Mouse (Mus musculus) forebrain, embryonic 11.5 days (tissue): ENCODE results near the gene Atg4d. TPM values are rescaled to one million over a fixed set of nuclear protein-coding genes. Genes with fewer than 3 reads are reported as not detected.

Experiments
- ATAC-seq: fragments of 200-750 bp; cut with Nextera tagmentation; replicated peaks from 2 replicates; pipeline ENCODE4 v1.8.0; 2017; ENCODE audit warnings: moderate TSS enrichment; ENCODE audit not compliant: low FRiP score
- DNase-seq: peaks from one replicate; pipeline ENCODE4 v3.0.0-alpha.2; 2017; ENCODE audit warnings: low spot score
- H3K27ac ChIP-seq: fragments of 300-500 bp; sonication (generic); 2 replicates; pipeline ENCODE4 v1.5.1; 2014; ENCODE audit warnings: low read depth, low read length
- H3K27me3 ChIP-seq: fragments of 300-500 bp; sonication (generic); 2 replicates; pipeline ENCODE4 v1.6.1; 2014; ENCODE audit warnings: mild to moderate bottlenecking, low read length, mixed read lengths; ENCODE audit not compliant: control insufficient read depth, insufficient read depth
- H3K36me3 ChIP-seq: fragments of 300-500 bp; sonication (generic); 2 replicates; pipeline ENCODE4 v1.6.1; 2014; ENCODE audit warnings: mild to moderate bottlenecking, low read length, moderate library complexity, mixed read lengths; ENCODE audit not compliant: control insufficient read depth, insufficient read depth
- H3K4me1 ChIP-seq: fragments of 300-500 bp; sonication (generic); replicated peaks from 2 replicates; pipeline ENCODE4 v1.6.1; 2014; ENCODE audit warnings: low read length, mixed read lengths; ENCODE audit not compliant: control insufficient read depth, insufficient read depth
- H3K4me2 ChIP-seq: fragments of 300-500 bp; sonication (generic); 2 replicates; pipeline ENCODE4 v1.6.1; 2014; ENCODE audit warnings: low read depth, mild to moderate bottlenecking, low read length, moderate library complexity, mixed read lengths; ENCODE audit not compliant: severe bottlenecking
- H3K4me3 ChIP-seq: fragments of 300-500 bp; sonication (generic); 2 replicates; pipeline ENCODE4 v1.5.1; 2014; ENCODE audit warnings: low read depth, low read length
- H3K9ac ChIP-seq: fragments of 300-500 bp; sonication (generic); 2 replicates; pipeline ENCODE4 v1.6.1; 2014; ENCODE audit warnings: low read length
- H3K9me3 ChIP-seq: fragments of 300-500 bp; sonication (generic); 2 replicates; pipeline ENCODE4 v1.6.1; 2016; ENCODE audit warnings: low read length, mixed read lengths; ENCODE audit not compliant: control insufficient read depth
- WGBS: fragments of 180-500 bp; shearing (Covaris S2); extraction: QIAGEN DNeasy Blood & Tissue Kit; methylation state at CpG from one replicate; pipeline ENCODE4 v1.1.7; 2014; 5-methylcytosine and 5-hydroxymethylcytosine counted together
- polyA plus RNA-seq: library from polyadenylated mRNA; unstranded; fragments of >200 nt; fragmentation: Nextera tagmentation; extraction: Ambion mirVana; gene quantifications from 2 replicates; pipeline ENCODE4 v1.2.1, GENCODE M21; 2014

Gene Atg4d
- polyA plus RNA-seq, 1 experiment from 2014 or later = 55.7 TPM

- DNase-seq = no peak
- no peaks in the 10 kb centered on the region for H3K4me1 ChIP-seq
- 92% methylated on average over 9 of the region's 9 CpGs for WGBS
- H3K9ac ChIP-seq = no peak overlapping the region
- ATAC-seq = no peak
- no peaks in the 10 kb centered on the region for H3K27me3 ChIP-seq
- no peak overlapping the region for H3K4me2 ChIP-seq
- no peaks in the 10 kb centered on the region for H3K9me3 ChIP-seq
- H3K36me3 ChIP-seq = peaks cover 49% of the 10 kb centered on the region
- no peak overlapping the region for H3K4me3 ChIP-seq
- H3K27ac ChIP-seq = no peak overlapping the region
Observed at GRCm38 (mm10) chr9:21272391-21272790, 7.3 kb downstream of the Atg4d start.

GRCm38 (mm10) chr9:21273094-21273493 lies 8.0 kb downstream of the Atg4d start:
- peaks cover 49% of the 10 kb centered on the region for H3K36me3 ChIP-seq
- H3K9ac ChIP-seq = no peak overlapping the region
- DNase-seq (no peak), ATAC-seq (no peak)
- H3K4me2 ChIP-seq = no peak overlapping the region
- no peak overlapping the region for H3K4me3 ChIP-seq
- H3K27me3 ChIP-seq = no peaks in the 10 kb centered on the region
- no peaks in the 10 kb centered on the region for H3K9me3 ChIP-seq
- 87% methylated on average over 8 of the region's 8 CpGs for WGBS
- no peak overlapping the region for H3K27ac ChIP-seq
- no peaks in the 10 kb centered on the region for H3K4me1 ChIP-seq

- no peak overlapping the region for H3K4me2 ChIP-seq
- 85% methylated on average over 7 of the region's 7 CpGs for WGBS
- H3K36me3 ChIP-seq = peaks cover 48% of the 10 kb centered on the region
- H3K4me3 ChIP-seq = no peak overlapping the region
- no peak for ATAC-seq
- H3K27ac ChIP-seq = no peak overlapping the region
- H3K4me1 ChIP-seq = no peaks in the 10 kb centered on the region
- no peaks in the 10 kb centered on the region for H3K9me3 ChIP-seq
- no peaks in the 10 kb centered on the region for H3K27me3 ChIP-seq
- no peak overlapping the region for H3K9ac ChIP-seq
- DNase-seq = no peak
Observed at GRCm38 (mm10) chr9:21273520-21274228, 8.6 kb downstream of the Atg4d start.

GRCm38 (mm10) chr9:21274336-21274735 lies 9.2 kb downstream of the Atg4d start:
- 97% methylated on average over 3 of the region's 3 CpGs for WGBS
- Histone ChIP-seq H3K9me3 (no peaks in the 10 kb centered on the region), H3K27me3 (no peaks in the 10 kb centered on the region), H3K4me1 (no peaks in the 10 kb centered on the region), H3K4me3 (no peak overlapping the region), H3K36me3 (peaks cover 47% of the 10 kb centered on the region), H3K9ac (no peak overlapping the region), H3K27ac (no peak overlapping the region), H3K4me2 (no peak overlapping the region)
- no peak for DNase-seq
- no peak for ATAC-seq

GRCm38 (mm10) chr9:21275013-21275710 lies 10.1 kb downstream of the Atg4d start:
- Histone ChIP-seq H3K27me3 (no peaks in the 10 kb centered on the region), H3K27ac (no peak overlapping the region), H3K9ac (no peak overlapping the region), H3K4me3 (no peak overlapping the region), H3K4me2 (no peak overlapping the region), H3K4me1 (no peaks in the 10 kb centered on the region), H3K9me3 (no peaks in the 10 kb centered on the region), H3K36me3 (peaks cover 44% of the 10 kb centered on the region)
- ATAC-seq = no peak
- 86% methylated on average over 7 of the region's 7 CpGs for WGBS
- no peak for DNase-seq

- WGBS = 90% methylated on average over 12 of the region's 12 CpGs
- peaks cover 44% of the 10 kb centered on the region for H3K36me3 ChIP-seq
- H3K4me2 ChIP-seq = no peak overlapping the region
- H3K4me3 ChIP-seq = no peak overlapping the region
- H3K9me3 ChIP-seq = no peaks in the 10 kb centered on the region
- DNase-seq (no peak), ATAC-seq (no peak)
- H3K9ac ChIP-seq = no peak overlapping the region
- no peaks in the 10 kb centered on the region for H3K27me3 ChIP-seq
- no peak overlapping the region for H3K27ac ChIP-seq
- no peaks in the 10 kb centered on the region for H3K4me1 ChIP-seq
Observed at GRCm38 (mm10) chr9:21275727-21276126, 10.6 kb downstream of the Atg4d start.

GRCm38 (mm10) chr9:21276307-21276706 lies 11.2 kb downstream of the Atg4d start:
- ATAC-seq (no peak), DNase-seq (no peak)
- H3K4me3 ChIP-seq = no peak overlapping the region
- H3K36me3 ChIP-seq = peaks cover 39% of the 10 kb centered on the region
- no peak overlapping the region for H3K27ac ChIP-seq
- H3K9ac ChIP-seq = no peak overlapping the region
- no peak overlapping the region for H3K4me2 ChIP-seq
- no peaks in the 10 kb centered on the region for H3K27me3 ChIP-seq
- WGBS = 91% methylated on average over 8 of the region's 8 CpGs
- no peaks in the 10 kb centered on the region for H3K4me1 ChIP-seq
- H3K9me3 ChIP-seq = no peaks in the 10 kb centered on the region

GRCm38 (mm10) chr9:21277776-21278175 lies 12.7 kb downstream of the Atg4d start:
- no peaks in the 10 kb centered on the region for H3K27me3 ChIP-seq
- H3K36me3 ChIP-seq = peaks cover 39% of the 10 kb centered on the region
- H3K9ac ChIP-seq = no peak overlapping the region
- H3K4me1 ChIP-seq = no peaks in the 10 kb centered on the region
- ATAC-seq (no peak), DNase-seq (no peak)
- H3K4me2 ChIP-seq = no peak overlapping the region
- 95% methylated on average over 5 of the region's 5 CpGs for WGBS
- no peak overlapping the region for H3K4me3 ChIP-seq
- no peak overlapping the region for H3K27ac ChIP-seq
- no peaks in the 10 kb centered on the region for H3K9me3 ChIP-seq

GRCm38 (mm10) chr9:21283591-21283990 lies 18.5 kb downstream of the Atg4d start:
- H3K36me3 ChIP-seq = peaks cover 14% of the 10 kb centered on the region; the same call in 1 of the 2 replicates
- H3K27me3 ChIP-seq = no peaks in the 10 kb centered on the region
- no peak overlapping the region for H3K27ac ChIP-seq
- WGBS = 91% methylated on average over 5 of the region's 5 CpGs
- no peak overlapping the region for H3K4me2 ChIP-seq
- no peak overlapping the region for H3K4me3 ChIP-seq
- DNase-seq = no peak
- H3K9me3 ChIP-seq = no peaks in the 10 kb centered on the region
- no peak overlapping the region for H3K9ac ChIP-seq
- H3K4me1 ChIP-seq = peaks cover 5% of the 10 kb centered on the region
- no peak for ATAC-seq
